Mouse (Mus musculus): ENCODE measurements around the gene Olfr339. TPM values are rescaled to one million over a fixed set of nuclear protein-coding genes. Genes with fewer than 3 reads are reported as not detected.
"Not testable (repeated sequence)": the region's sequence is repeated elsewhere in the genome, so short reads cannot be mapped to it uniquely, and the experiment has no call there.

The Olfr339 gene
- not detected for polyA plus RNA-seq (2017; shearing (Covaris generic))

GRCm38 (mm10) chr2:36418647-36419046 lies at the start of gene Olfr339:
Gene Olfr339 (plus strand): TSS chr2:36418947.
- no peak for ATAC-seq

DNA sequence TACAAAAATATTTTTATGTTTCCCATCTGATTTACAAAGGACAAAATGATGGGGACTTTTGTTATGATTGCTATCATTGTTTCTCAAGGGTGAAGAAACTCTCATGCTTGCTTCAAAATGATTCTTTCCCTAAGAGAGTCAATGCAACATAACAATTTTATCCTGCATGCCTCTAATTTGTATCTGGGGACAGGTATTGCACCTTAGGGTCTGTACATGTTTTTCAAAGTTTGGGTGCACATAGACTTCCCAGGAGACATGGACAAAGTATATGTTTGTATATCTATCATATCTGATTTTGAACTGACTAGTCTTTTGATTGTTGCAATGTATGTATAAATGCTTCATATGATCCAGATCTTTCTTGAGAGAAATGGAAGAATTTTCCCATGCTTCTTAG lies 45.5 kb upstream of the Olfr339 start, which contains the start of gene Olfr338:
Gene Olfr338, plus strand, starts transcription at position 301 of the 400 bp plus-strand sequence.
- ATAC-seq = no peak

DNA sequence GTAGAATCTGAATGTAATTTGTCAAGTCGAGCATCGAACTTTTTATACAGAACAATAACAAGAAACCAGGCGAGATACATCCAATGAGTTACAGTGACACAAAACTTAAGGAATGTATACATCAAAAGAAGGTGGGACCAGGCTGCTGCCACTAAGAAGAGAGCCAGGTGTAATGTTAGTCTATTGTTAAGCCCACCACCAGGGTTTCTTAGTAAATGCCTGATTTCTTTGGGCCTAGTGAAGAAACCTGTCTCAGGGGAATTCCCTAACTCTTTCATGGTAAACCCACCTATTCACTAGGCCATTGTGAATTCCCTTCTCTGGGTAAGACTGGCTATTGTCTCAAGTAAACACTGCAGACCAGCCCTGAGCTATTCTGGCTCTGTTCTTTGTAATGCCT lies 3.6 kb upstream of the Olfr339 start:
- ATAC-seq = not testable (repeated sequence)

GRCm38 (mm10) chr2:36415591-36415990 lies 3.2 kb upstream of the Olfr339 start:
- ATAC-seq = not testable (repeated sequence)

- ATAC-seq = no peak
Measured at GRCm38 (mm10) chr2:36452287-36452686, 33.5 kb downstream of the Olfr339 start, which contains the start of gene Olfr340. Gene Olfr340 (plus strand): TSS chr2:36452587.

DNA sequence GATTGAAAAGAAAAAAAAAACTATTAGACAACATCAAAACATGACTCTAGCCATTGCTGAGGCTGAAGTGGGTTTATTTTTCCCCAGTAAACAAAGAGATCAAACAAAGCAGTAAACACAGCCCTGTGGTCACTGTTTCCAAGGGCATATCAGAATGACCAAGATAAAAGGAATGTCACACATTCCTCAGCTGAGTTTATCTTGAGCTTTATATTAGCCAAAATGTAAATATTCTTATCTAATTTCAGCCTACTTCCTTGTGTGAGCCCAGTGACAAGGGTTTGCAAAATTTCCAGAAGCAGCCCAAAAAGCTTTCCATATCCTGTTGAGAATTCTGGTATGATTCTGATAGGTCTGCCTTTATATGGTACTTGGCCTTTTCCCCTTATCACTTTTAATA lies 54.9 kb downstream of the Olfr339 start:
- no peak for ATAC-seq

Other genes starting within 250 kb of the Olfr339 start
- gene Ptgs1, start 188.5 kb upstream of the Olfr339 start, polyA plus RNA-seq (2017; shearing (Covaris generic)) = 1 to 10 TPM; 1.2 to 2.9 TPM
- gene Olfr338, start 45.4 kb upstream of the Olfr339 start, polyA plus RNA-seq (2017; shearing (Covaris generic)) = under 1 TPM in 1 of 2 experiments, not detected in 1; 0.11 TPM
- not detected for gene Olfr340, start 33.6 kb downstream of the Olfr339 start, polyA plus RNA-seq (2017; shearing (Covaris generic))
- under 1 TPM in 1 of 2 experiments, not detected in 1; 0.11 TPM for gene Olfr341, start 63.5 kb downstream of the Olfr339 start, polyA plus RNA-seq (2017; shearing (Covaris generic))
- gene Olfr342, start 106.1 kb downstream of the Olfr339 start, polyA plus RNA-seq (2017; shearing (Covaris generic)) = not detected
- under 1 TPM in 1 of 2 experiments, not detected in 1; 0.08 TPM for gene Olfr344, start 147.7 kb downstream of the Olfr339 start, polyA plus RNA-seq (2017; shearing (Covaris generic))
- not detected for gene Olfr345, start 221.1 kb downstream of the Olfr339 start, polyA plus RNA-seq (2017; shearing (Covaris generic))